Mouse (Mus musculus) T-cell, adult 2 months (primary cell): Measurements from ENCODE around the gene Smco1.

Experiments
- DNase-seq: peaks from one replicate; pipeline ENCODE4 v3.0.0; 2022; ENCODE audit warnings: low spot score

Gene Smco1

DNA sequence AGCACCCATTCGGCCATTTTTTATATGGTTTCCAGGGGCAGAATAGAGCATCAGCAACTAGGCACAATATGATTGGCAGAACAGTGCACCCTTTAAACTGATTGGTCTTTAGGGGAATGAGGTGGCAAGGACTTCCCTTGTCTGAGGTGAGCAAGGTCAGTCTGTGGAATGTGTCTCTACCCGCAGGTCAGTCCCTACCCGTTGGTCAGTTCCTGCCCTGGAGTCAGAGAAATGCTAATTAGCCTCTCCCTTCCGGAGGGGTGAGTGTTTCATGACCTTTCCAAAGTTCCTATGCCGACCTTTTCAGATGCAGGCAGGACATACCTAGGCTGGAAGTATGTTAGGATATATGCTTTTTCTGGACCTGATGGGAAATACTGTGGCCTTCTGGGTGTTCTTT, 41.1 kb downstream of the Smco1 start:
- no peak for DNase-seq

DNA sequence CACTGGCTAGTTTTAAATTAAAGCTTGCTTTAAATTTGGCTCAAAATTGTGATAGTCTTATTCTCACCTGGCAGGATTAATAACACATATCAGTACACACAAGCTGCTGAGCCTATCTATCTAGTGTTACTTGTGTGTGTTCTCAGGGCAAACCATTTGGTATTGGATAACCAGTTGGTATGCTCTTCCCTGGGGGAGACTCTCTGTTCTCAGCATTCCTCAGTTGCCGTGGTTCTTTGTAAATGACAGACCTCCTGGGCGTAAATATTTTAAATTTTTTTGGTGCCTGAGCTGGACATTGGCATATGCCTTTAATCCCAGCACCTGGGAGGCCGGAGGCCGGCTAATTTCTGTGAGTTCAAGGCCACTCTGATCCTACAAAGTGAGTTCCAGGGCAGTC, 41.6 kb downstream of the Smco1 start:
- DNase-seq, result no peak

DNA sequence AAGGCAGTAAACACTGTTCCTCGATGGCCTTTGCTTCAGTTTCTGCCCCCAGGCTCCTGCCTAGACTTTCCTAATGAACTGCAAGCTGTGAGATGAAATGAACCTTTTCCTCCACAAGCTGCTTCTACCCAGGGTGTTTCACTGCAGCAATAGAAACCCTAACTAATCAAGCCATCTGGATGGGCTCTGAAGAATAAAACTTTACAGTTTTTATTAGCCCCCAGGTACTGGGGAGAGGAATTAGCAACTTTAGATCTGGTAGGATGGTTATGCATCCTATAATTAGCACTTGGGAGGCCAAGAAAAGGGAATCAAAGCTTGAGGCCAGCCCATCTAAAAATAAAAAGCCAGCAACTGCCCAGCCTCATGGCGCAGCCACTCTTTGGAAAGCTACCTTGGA, 45.3 kb downstream of the Smco1 start:
- DNase-seq, result no peak

GRCm38 (mm10) chr16:32323953-32324352, 52.7 kb downstream of the Smco1 start:
- DNase-seq, result no peak
